Mouse (Mus musculus) heart, postnatal 4 days (tissue): ENCODE results near the gene Mid1. TPM values are rescaled to one million over a fixed set of nuclear protein-coding genes. Genes with fewer than 3 reads are reported as not detected.
A peak's percentile ranks its signal among the peaks of the same experiment; 100 is the strongest.
"Not testable (repeated sequence)": the region's sequence is repeated elsewhere in the genome, so short reads cannot be mapped to it uniquely, and the experiment has no call there.

Experiments used
- DNase-seq: peaks from one replicate; pipeline ENCODE4 v3.0.0; 2021
- total RNA-seq, 2 experiments: library from RNA; stranded (reverse); gene quantifications; 2 replicates each; pipeline ENCODE4 v1.2.3; 2021

Mid1 gene
- total RNA-seq, 2 experiments from 2014 or later, result 9.6 to 18.2 TPM

- not testable (repeated sequence) for DNase-seq
These were observed 316.3 kb downstream of the Mid1 start for GRCm38 (mm10) chrX:170001388-170001695.

- peak; percentile 68 for DNase-seq
These were observed 317.7 kb downstream of the Mid1 start for GRCm38 (mm10) chrX:170002510-170003197.

GRCm38 (mm10) chrX:170003536-170003935 lies 318.5 kb downstream of the Mid1 start:
- not testable (repeated sequence) for DNase-seq

- DNase-seq, result peak; percentile 32
These were observed 319.2 kb downstream of the Mid1 start for GRCm38 (mm10) chrX:170004236-170004635.

GRCm38 (mm10) chrX:170004793-170005192 lies 319.8 kb downstream of the Mid1 start:
- peak; percentile 22 for DNase-seq

GRCm38 (mm10) chrX:170005194-170005593 lies 320.2 kb downstream of the Mid1 start:
- DNase-seq, result peak; percentile 70

GRCm38 (mm10) chrX:170005695-170006297 lies 320.8 kb downstream of the Mid1 start:
- DNase-seq, result not testable (repeated sequence)

- DNase-seq, result peak; percentile 12
These were observed 321.8 kb downstream of the Mid1 start for GRCm38 (mm10) chrX:170006694-170007247.

GRCm38 (mm10) chrX:170007375-170008178 lies 322.6 kb downstream of the Mid1 start:
- DNase-seq, result peak; percentile 21

- DNase-seq, result peak; percentile 18
These were observed 323.1 kb downstream of the Mid1 start for GRCm38 (mm10) chrX:170008179-170008467.

- peak; percentile 62 for DNase-seq
These were observed 323.6 kb downstream of the Mid1 start for GRCm38 (mm10) chrX:170008584-170008983.

- DNase-seq, result peak; percentile 100
These were observed 324.2 kb downstream of the Mid1 start, which contains the start of gene Gm21887 for GRCm38 (mm10) chrX:170009016-170009750. TSS of gene Gm21887 (plus strand) at chrX:170009659.

GRCm38 (mm10) chrX:170009801-170010221 lies 324.8 kb downstream of the Mid1 start:
- peak; percentile 100 for DNase-seq

- peak; percentile 80 for DNase-seq
These were observed 325.9 kb downstream of the Mid1 start for GRCm38 (mm10) chrX:170010581-170011528.

- DNase-seq, result not testable (repeated sequence)
These were observed 326.5 kb downstream of the Mid1 start for GRCm38 (mm10) chrX:170011529-170011879.

- DNase-seq, result peak; percentile 14
These were observed 328.4 kb downstream of the Mid1 start for GRCm38 (mm10) chrX:170013421-170013820.

GRCm38 (mm10) chrX:170014038-170014437 lies 329.0 kb downstream of the Mid1 start:
- not testable (repeated sequence) for DNase-seq

- DNase-seq, result not testable (repeated sequence)
These were observed 330.9 kb downstream of the Mid1 start for GRCm38 (mm10) chrX:170015883-170016282.

- DNase-seq, result peak; percentile 84
These were observed 332.6 kb downstream of the Mid1 start for GRCm38 (mm10) chrX:170017333-170018245.

- DNase-seq, result peak; percentile 75
These were observed 333.7 kb downstream of the Mid1 start for GRCm38 (mm10) chrX:170018571-170019218.
